In genomic region chr2:121456692-121457642, GRCm38 (mm10) we compare ENCODE assay signal across 8 mouse cellular contexts. TPM values are rescaled to one million over a fixed set of nuclear protein-coding genes. Genes with fewer than 3 reads are reported as not detected.
DNase-seq lines count a peak whose midpoint lies in the region; ATAC-seq and TF ChIP-seq lines count a peak whose summit lies in the region.

TSS of gene Serinc4 (minus strand) at chr2:121456781.

- 5% methylated on average over 41 of the region's 41 CpGs for WGBS in embryonic facial prominence, embryonic 13.5 days
- 4% methylated on average over 41 of the region's 41 CpGs for WGBS in kidney, adult 2 months
- WGBS in limb, embryonic 12.5 days: 5% methylated on average over 41 of the region's 41 CpGs
- WGBS in midbrain, embryonic 14.5 days: 3% methylated on average over 41 of the region's 41 CpGs

- TF ChIP-seq POLR2A in kidney, adult 2 months (IDR thresholded peaks at IDR 0.05; ENCODE audit: low read depth, low read length): peak; percentile 77

- peaks cover 17% of the 10 kb centered on the region for H3K4me1 ChIP-seq in embryonic facial prominence, embryonic 13.5 days
- H3K4me1 ChIP-seq in kidney, adult 2 months (ENCODE audit: control insufficient read depth, insufficient read depth, low read length): peaks cover 10% of the 10 kb centered on the region; the same call in 1 of the 2 replicates
- H3K4me1 ChIP-seq in limb, embryonic 12.5 days (replicated peaks): peaks cover 14% of the 10 kb centered on the region
- H3K4me1 ChIP-seq in midbrain, embryonic 14.5 days (ENCODE audit: control insufficient read depth, insufficient read depth, low read length): peaks cover 12% of the 10 kb centered on the region

- TF ChIP-seq CTCF in kidney, adult 2 months (conservative IDR thresholded peaks at IDR 0.05; ENCODE audit: insufficient read depth, insufficient read length, low read depth, low read length): no peak

- peak within 1 kb of the TSS; percentile 69 for H3K4me2 ChIP-seq in embryonic facial prominence, embryonic 13.5 days
- peak within 1 kb of the TSS; percentile 70 for H3K4me2 ChIP-seq in limb, embryonic 12.5 days
- H3K4me2 ChIP-seq in midbrain, embryonic 14.5 days (ENCODE audit: low read length): peak within 1 kb of the TSS; percentile 72

- H3K36me3 ChIP-seq in embryonic facial prominence, embryonic 13.5 days: peaks cover 45% of the 10 kb centered on the region
- no peaks in the 10 kb centered on the region; the same call in 1 of the 2 replicates for H3K36me3 ChIP-seq in kidney, adult 2 months (ENCODE audit: control insufficient read depth, insufficient read depth, low read length)
- H3K36me3 ChIP-seq in limb, embryonic 12.5 days: peaks cover 57% of the 10 kb centered on the region
- peaks cover 40% of the 10 kb centered on the region for H3K36me3 ChIP-seq in midbrain, embryonic 14.5 days (ENCODE audit: control insufficient read depth, insufficient read depth, low read length)

- H3K27me3 ChIP-seq in embryonic facial prominence, embryonic 13.5 days: no peaks in the 10 kb centered on the region
- no peaks in the 10 kb centered on the region for H3K27me3 ChIP-seq in kidney, adult 2 months (replicated peaks; ENCODE audit: control insufficient read depth, insufficient read depth, low read length)
- no peaks in the 10 kb centered on the region for H3K27me3 ChIP-seq in limb, embryonic 12.5 days
- H3K27me3 ChIP-seq in midbrain, embryonic 14.5 days (ENCODE audit: control insufficient read depth, insufficient read depth, low read length): no peaks in the 10 kb centered on the region

- peak; percentile 90 for DNase-seq in 416B (ENCODE audit: low read depth)
- peak; percentile 68 to 73 for DNase-seq in adrenal gland, postnatal 4 days (ENCODE audit: low spot score in 2 of 2)
- DNase-seq in heart, adult 18-20 months: peak; percentile 88 to 89
- DNase-seq in kidney, adult 2 months: peak; percentile 91
- peak; percentile 92 for DNase-seq in midbrain, embryonic 14.5 days
- DNase-seq in spleen, adult 12 weeks (ENCODE audit: low spot score): peak; percentile 83

- peak within 1 kb of the TSS; percentile 77 for H3K4me3 ChIP-seq in embryonic facial prominence, embryonic 13.5 days
- peak within 1 kb of the TSS; percentile 74 for H3K4me3 ChIP-seq in kidney, adult 2 months (ENCODE audit: insufficient read depth, low read depth, low read length)
- peak within 1 kb of the TSS; percentile 73 for H3K4me3 ChIP-seq in limb, embryonic 12.5 days (replicated peaks)
- H3K4me3 ChIP-seq in midbrain, embryonic 14.5 days (replicated peaks; ENCODE audit: low read depth, low read length): peak within 1 kb of the TSS; percentile 65

- H3K9me3 ChIP-seq in embryonic facial prominence, embryonic 13.5 days: no peaks in the 10 kb centered on the region
- no peaks in the 10 kb centered on the region for H3K9me3 ChIP-seq in limb, embryonic 12.5 days
- H3K9me3 ChIP-seq in midbrain, embryonic 14.5 days (ENCODE audit: control insufficient read depth, low read length): no peaks in the 10 kb centered on the region

- H3K27ac ChIP-seq in embryonic facial prominence, embryonic 13.5 days: peak within 1 kb of the TSS; percentile 82
- peak within 1 kb of the TSS; percentile 33; the same call in 1 of the 2 replicates for H3K27ac ChIP-seq in kidney, adult 2 months (ENCODE audit: insufficient read depth, low read depth, low read length)
- peak within 1 kb of the TSS; percentile 70 for H3K27ac ChIP-seq in limb, embryonic 12.5 days
- H3K27ac ChIP-seq in midbrain, embryonic 14.5 days (replicated peaks; ENCODE audit: low read depth, low read length): peak within 1 kb of the TSS; percentile 78

- peak; percentile 71 for ATAC-seq in embryonic facial prominence, embryonic 13.5 days (ENCODE audit: insufficient number of reproducible peaks, insufficient read depth, low FRiP score, low TSS enrichment, low read depth)
- peak; percentile 80 for ATAC-seq in limb, embryonic 12.5 days (ENCODE audit: insufficient number of reproducible peaks, insufficient read depth, low FRiP score, low TSS enrichment, low read depth)
- ATAC-seq in midbrain, embryonic 14.5 days (ENCODE audit: low FRiP score, low TSS enrichment): peak; percentile 94

- H3K9ac ChIP-seq in embryonic facial prominence, embryonic 13.5 days: peak within 1 kb of the TSS; percentile 87
- H3K9ac ChIP-seq in limb, embryonic 12.5 days (replicated peaks): peak within 1 kb of the TSS; percentile 79
- H3K9ac ChIP-seq in midbrain, embryonic 14.5 days (replicated peaks; ENCODE audit: low read length): peak within 1 kb of the TSS; percentile 68

RNA-seq across cellular contexts. Expression of gene Serinc4, which starts in this region (rescaled TPM):
- total RNA-seq in adrenal gland, postnatal 4 days (2021): 1 to 10 TPM in 1 of 2 experiments, under 1 TPM in 1; 0.54 to 1.0 TPM
- polyA plus RNA-seq in embryonic facial prominence, embryonic 13.5 days (2015; fragmentation: Nextera tagmentation; extraction: Ambion mirVana): 0.55 and 0.65 TPM in 2 replicates
- total RNA-seq in heart, adult 18-20 months (2021): not detected
- polyA plus RNA-seq in kidney, adult 2 months (2012; rRNA removed): 0.44 and 0.54 TPM in 2 replicates
- 0.14 TPM in 1 of 2 replicates, not detected in the other for polyA plus RNA-seq in limb, embryonic 12.5 days (2016; fragmentation: Nextera tagmentation; extraction: Ambion mirVana)
- polyA plus RNA-seq in midbrain, embryonic 14.5 days (2014; fragmentation: Nextera tagmentation; extraction: Ambion mirVana): 1.8 TPM in 2 replicates

Comparison
In these comparisons a context has a peak if more than half of its experiments do, and no peak if none do; other contexts are left out.
1. Peak in every context shown above with its lines: DNase-seq, ATAC-seq, H3K4me3 ChIP-seq and H3K27ac ChIP-seq.
2. Peak in ATAC-seq, H3K4me3 ChIP-seq, H3K27ac ChIP-seq, H3K9ac ChIP-seq and H3K4me2 ChIP-seq in embryonic facial prominence, embryonic 13.5 days; RNA of the gene not detected or under 1 TPM.
3. Peak in DNase-seq in heart, adult 18-20 months; RNA of the gene not detected or under 1 TPM.
4. Peak in DNase-seq, H3K4me3 ChIP-seq and H3K27ac ChIP-seq in kidney, adult 2 months; RNA of the gene not detected or under 1 TPM.
5. Peak in ATAC-seq, H3K4me3 ChIP-seq, H3K27ac ChIP-seq, H3K9ac ChIP-seq and H3K4me2 ChIP-seq in limb, embryonic 12.5 days; RNA of the gene not detected or under 1 TPM.